Comparison of ENCODE assay signal across 8 mouse cellular contexts in genomic region chr16:4304176-4304922, GRCm38 (mm10).
DNase-seq lines count a peak whose midpoint lies in the region; ATAC-seq lines count a peak whose summit lies in the region.

No protein-coding gene starts in this region.

- no peaks in the 10 kb centered on the region for H3K27me3 ChIP-seq in midbrain, embryonic 14.5 days (ENCODE audit: control insufficient read depth, insufficient read depth, low read length)
- H3K27me3 ChIP-seq in midbrain, embryonic 11.5 days (ENCODE audit: control insufficient read depth, insufficient read depth, low read length): no peaks in the 10 kb centered on the region
- H3K27me3 ChIP-seq in embryonic facial prominence, embryonic 10.5 days (replicated peaks; ENCODE audit: low read depth, poor library complexity, severe bottlenecking): no peaks in the 10 kb centered on the region
- no peaks in the 10 kb centered on the region for H3K27me3 ChIP-seq in splenic B cell, adult 2 months (ENCODE audit: control insufficient read depth, insufficient read depth, low read length, poor library complexity, severe bottlenecking)

- H3K4me1 ChIP-seq in midbrain, embryonic 14.5 days (ENCODE audit: control insufficient read depth, insufficient read depth, low read length): no peaks in the 10 kb centered on the region
- H3K4me1 ChIP-seq in midbrain, embryonic 11.5 days (ENCODE audit: control insufficient read depth, insufficient read depth, low read length): no peaks in the 10 kb centered on the region
- H3K4me1 ChIP-seq in embryonic facial prominence, embryonic 10.5 days: no peaks in the 10 kb centered on the region

- no peak overlapping the region for H3K27ac ChIP-seq in midbrain, embryonic 14.5 days (replicated peaks; ENCODE audit: low read depth, low read length)
- no peak overlapping the region for H3K27ac ChIP-seq in midbrain, embryonic 11.5 days (ENCODE audit: low read depth, low read length)
- no peak overlapping the region for H3K27ac ChIP-seq in embryonic facial prominence, embryonic 10.5 days (replicated peaks)

- peak; percentile 36 for DNase-seq in CD4-positive, CD25-positive, alpha-beta regulatory T cell, adult 2 months (ENCODE audit: low read depth, low spot score)
- peak; percentile 83 for DNase-seq in midbrain, embryonic 14.5 days
- DNase-seq in midbrain, embryonic 11.5 days (ENCODE audit: low spot score, missing footprints): no peak
- peak; percentile 21 for DNase-seq in embryonic facial prominence, embryonic 10.5 days (ENCODE audit: low spot score)
- DNase-seq in kidney, postnatal 4 days: peak; percentile 34 to 54
- DNase-seq in splenic B cell, adult 2 months (ENCODE audit: low read depth, low spot score): peak; percentile 30
- DNase-seq in ovary, postnatal 14 days (ENCODE audit: low spot score): no peak

- H3K4me3 ChIP-seq in midbrain, embryonic 14.5 days (replicated peaks; ENCODE audit: low read depth, low read length): no peak overlapping the region
- no peak overlapping the region for H3K4me3 ChIP-seq in midbrain, embryonic 11.5 days (ENCODE audit: low read depth, low read length)
- no peak overlapping the region for H3K4me3 ChIP-seq in embryonic facial prominence, embryonic 10.5 days

- no peak for ATAC-seq in CD4-positive, CD25-positive, alpha-beta regulatory T cell, adult 4 months
- 0 out of 2 replicates have a peak, but pooled peaks have one; percentile 27 for ATAC-seq in midbrain, embryonic 14.5 days (ENCODE audit: low FRiP score, low TSS enrichment)
- ATAC-seq in midbrain, embryonic 11.5 days (ENCODE audit: low FRiP score): no peak

- no peaks in the 10 kb centered on the region for H3K36me3 ChIP-seq in midbrain, embryonic 14.5 days (ENCODE audit: control insufficient read depth, insufficient read depth, low read length)
- no peaks in the 10 kb centered on the region for H3K36me3 ChIP-seq in midbrain, embryonic 11.5 days (ENCODE audit: control insufficient read depth, insufficient read depth, low read length)
- H3K36me3 ChIP-seq in embryonic facial prominence, embryonic 10.5 days (replicated peaks): no peaks in the 10 kb centered on the region
- H3K36me3 ChIP-seq in splenic B cell, adult 2 months (ENCODE audit: control insufficient read depth, insufficient read depth, low read length, poor library complexity, severe bottlenecking): no peaks in the 10 kb centered on the region

- WGBS in midbrain, embryonic 14.5 days: 71% methylated on average over 12 of the region's 12 CpGs
- WGBS in midbrain, embryonic 11.5 days: 68% methylated on average over 12 of the region's 12 CpGs
- WGBS in embryonic facial prominence, embryonic 10.5 days: 69% methylated on average over 12 of the region's 12 CpGs

- no peak overlapping the region for H3K4me2 ChIP-seq in midbrain, embryonic 14.5 days (ENCODE audit: low read length)
- H3K4me2 ChIP-seq in midbrain, embryonic 11.5 days: no peak overlapping the region

- no peaks in the 10 kb centered on the region for H3K9me3 ChIP-seq in midbrain, embryonic 14.5 days (ENCODE audit: control insufficient read depth, low read length)
- H3K9me3 ChIP-seq in midbrain, embryonic 11.5 days (ENCODE audit: control insufficient read depth, low read length): no peaks in the 10 kb centered on the region
- no peaks in the 10 kb centered on the region for H3K9me3 ChIP-seq in embryonic facial prominence, embryonic 10.5 days

- H3K9ac ChIP-seq in midbrain, embryonic 14.5 days (replicated peaks; ENCODE audit: low read length): no peak overlapping the region
- H3K9ac ChIP-seq in midbrain, embryonic 11.5 days (ENCODE audit: low read length): no peak overlapping the region

Comparison
In these comparisons a context has a peak if more than half of its experiments do, and no peak if none do; other contexts are left out.
1. DNase-seq: peak in CD4-positive, CD25-positive, alpha-beta regulatory T cell, adult 2 months (single experiment), midbrain, embryonic 14.5 days (single experiment), embryonic facial prominence, embryonic 10.5 days (single experiment), kidney, postnatal 4 days (2 of 2) and splenic B cell, adult 2 months (single experiment); none in midbrain, embryonic 11.5 days (single experiment) and ovary, postnatal 14 days (single experiment).